Mouse (Mus musculus) MEL (cell line): ENCODE data around the gene Grin2d.
A peak's percentile ranks its signal among the peaks of the same experiment; 100 is the strongest.

ENCODE experiments used
- CTCF ChIP-seq, 3 experiments: IDR thresholded peaks in 2 of 3; conservative IDR thresholded peaks in 1 of 3; 2 replicates each; pipeline ENCODE4 v1.5.1; 2011 to 2012; ENCODE audit warnings: low read length in 3 of 3, low read depth in 2 of 3, mild to moderate bottlenecking in 2 of 3, improper control_type of control experiment in 1 of 3, inconsistent platforms in 1 of 3, mixed read lengths in 1 of 3, moderate library complexity in 1 of 3; ENCODE audit not compliant: control insufficient read depth in 1 of 3, insufficient read depth in 1 of 3, poor library complexity in 1 of 3, severe bottlenecking in 1 of 3
- ELF1 ChIP-seq: IDR thresholded peaks from 2 replicates; pipeline ENCODE4 v1.6.1; 2014; ENCODE audit warnings: low read depth, mild to moderate bottlenecking, inconsistent platforms, low read length, improper control_type of control experiment, moderate library complexity
- EP300 ChIP-seq, 2 experiments: IDR thresholded peaks; 2 replicates each; pipeline ENCODE4 v1.6.1; 2011; ENCODE audit warnings: improper control_type of control experiment in 2 of 2, low read length in 2 of 2, low read depth in 1 of 2, mild to moderate bottlenecking in 1 of 2
- GATA1 ChIP-seq: IDR thresholded peaks from 2 replicates; pipeline ENCODE4 v1.6.1; 2011; ENCODE audit warnings: low read depth, low read length, improper control_type of control experiment
- MAFK ChIP-seq: IDR thresholded peaks from 2 replicates; pipeline ENCODE4 v1.6.1; 2011; ENCODE audit warnings: low read depth, mild to moderate bottlenecking, low read length, improper control_type of control experiment, borderline replicate concordance
- MAZ ChIP-seq: IDR thresholded peaks from 2 replicates; pipeline ENCODE4 v1.6.1; 2012; ENCODE audit warnings: low read depth, mild to moderate bottlenecking, inconsistent platforms, low read length, improper control_type of control experiment
- POLR2AphosphoS2 ChIP-seq: IDR thresholded peaks from 2 replicates; pipeline ENCODE4 v1.6.1; 2011; ENCODE audit warnings: low read length, improper control_type of control experiment
- TAL1 ChIP-seq: IDR thresholded peaks from 2 replicates; pipeline ENCODE4 v1.6.1; 2012; ENCODE audit warnings: mild to moderate bottlenecking, inconsistent platforms, low read length, moderate library complexity, mixed read lengths
- USF2 ChIP-seq, 2 experiments: IDR thresholded peaks; 2 replicates each; pipeline ENCODE4 v1.6.1; 2011 to 2012; ENCODE audit warnings: improper control_type of control experiment in 2 of 2, low read length in 2 of 2, borderline replicate concordance in 1 of 2, inconsistent platforms in 1 of 2, low read depth in 1 of 2, mild to moderate bottlenecking in 1 of 2; ENCODE audit not compliant: insufficient read depth in 1 of 2
- ZMIZ1 ChIP-seq: IDR thresholded peaks from 2 replicates; pipeline ENCODE4 v1.6.1; 2012; ENCODE audit warnings: low read depth, mild to moderate bottlenecking, inconsistent platforms, low read length, improper control_type of control experiment, moderate library complexity

DNA sequence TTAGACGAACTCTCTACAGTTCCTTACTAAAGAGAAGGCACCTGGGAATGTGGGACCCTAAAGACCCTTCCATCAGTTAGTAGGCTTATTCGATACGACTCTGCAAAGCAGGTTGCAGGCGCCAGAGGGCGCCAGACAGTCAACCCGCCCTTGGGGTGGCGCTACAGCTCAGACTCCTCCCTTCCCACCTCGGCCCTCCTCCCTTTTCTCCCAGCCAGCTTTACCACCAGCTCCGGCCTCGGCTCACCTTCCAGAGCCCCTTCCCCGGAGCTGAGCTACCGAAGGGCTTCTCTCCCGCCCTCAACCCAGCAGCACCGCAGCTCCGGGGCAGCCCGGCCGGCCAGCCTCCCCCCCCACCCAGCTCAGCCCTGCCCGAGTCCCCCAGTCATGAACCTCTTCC lies 5.6 kb downstream of the Grin2d start, which contains the start of gene Kdelr1:
- TF ChIP-seq TAL1 (no peak), CTCF (IDR thresholded peaks at IDR 0.05 in 2 of 3, conservative IDR thresholded peaks at IDR 0.05 in 1 of 3; ENCODE audit: control insufficient read depth in 1 of 3, insufficient read depth in 1 of 3, low read depth in 2 of 3, low read length in 3 of 3, poor library complexity in 1 of 3, severe bottlenecking in 1 of 3) (peak; percentile 93 to 97 (median 95)), ELF1 (no peak; the same call in 1 of the 2 replicates), POLR2AphosphoS2 (peak; percentile 66; the same call in 1 of the 2 replicates), ZMIZ1 (peak; percentile 54; the same call in 1 of the 2 replicates), MAZ (peak; percentile 75), MAFK (no peak), USF2 (IDR thresholded peaks at IDR 0.05; ENCODE audit: borderline replicate concordance in 1 of 2, insufficient read depth in 1 of 2, low read depth in 1 of 2, low read length in 2 of 2) (no peak), EP300 (IDR thresholded peaks at IDR 0.05; ENCODE audit: low read depth in 1 of 2, low read length in 2 of 2) (no peak; a peak in 1 of 4 replicates), GATA1 (no peak)
